Mouse (Mus musculus) neutrophil, adult 5-6 weeks (primary cell): Measurements from ENCODE around the gene Auts2. TPM values are rescaled to one million over a fixed set of nuclear protein-coding genes. Genes with fewer than 3 reads are reported as not detected.

Experiments used
- ATAC-seq: fragments of 151-379, 151-347 bp; 2 replicates; pipeline ENCODE4 v1.8.0; 2017; ENCODE audit warnings: mild to moderate bottlenecking, moderate TSS enrichment; ENCODE audit not compliant: insufficient number of reproducible peaks, poor library complexity, low FRiP score, severe bottlenecking; ENCODE audit errors: extremely low read depth
- total RNA-seq: library from RNA; stranded (forward); fragments of 200-1000 nt; gene quantifications from 2 replicates; pipeline ENCODE4 v1.2.3, GENCODE M21; 2017

Gene Auts2
- total RNA-seq, 1 experiment from 2014 or later = 0.93 TPM

DNA sequence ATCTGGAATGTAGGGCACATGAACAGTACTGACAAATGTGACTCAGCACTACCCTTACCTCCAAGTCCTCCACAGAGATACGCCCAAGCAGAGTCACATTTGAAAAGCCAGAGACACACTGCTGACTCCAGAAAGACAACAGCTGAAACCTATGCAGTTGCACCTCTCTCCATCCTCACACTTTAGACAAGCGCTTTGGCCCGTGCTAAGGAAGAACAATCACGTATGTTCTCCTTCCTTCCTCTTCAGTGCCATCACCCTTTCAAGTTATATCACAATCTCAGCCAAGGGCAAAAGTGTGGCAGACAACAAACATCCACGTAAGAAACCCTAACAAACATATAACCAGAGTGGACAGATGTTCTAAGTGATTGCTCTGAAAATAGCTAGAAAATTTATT lies 374.9 kb downstream of the Auts2 start:
- no peak for ATAC-seq

DNA sequence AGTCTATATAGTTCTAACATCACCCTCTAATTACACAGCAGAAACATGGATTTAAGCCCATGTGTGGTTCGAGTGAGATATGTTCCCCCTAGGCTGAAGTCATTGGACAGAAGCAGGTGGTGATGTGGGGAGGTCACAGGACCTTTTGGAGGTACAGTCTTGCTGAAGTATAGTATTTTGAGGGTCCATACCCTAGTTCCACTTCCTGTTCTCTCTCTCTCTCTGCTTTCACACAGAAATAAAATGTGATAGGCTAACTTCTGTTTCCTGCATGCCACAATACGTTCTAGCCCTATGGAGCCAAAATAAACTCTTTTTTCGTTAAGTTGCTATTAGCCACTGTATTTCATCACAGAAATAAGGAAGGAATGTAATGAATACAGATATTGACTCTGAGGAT lies 376.6 kb downstream of the Auts2 start:
- no peak for ATAC-seq

DNA sequence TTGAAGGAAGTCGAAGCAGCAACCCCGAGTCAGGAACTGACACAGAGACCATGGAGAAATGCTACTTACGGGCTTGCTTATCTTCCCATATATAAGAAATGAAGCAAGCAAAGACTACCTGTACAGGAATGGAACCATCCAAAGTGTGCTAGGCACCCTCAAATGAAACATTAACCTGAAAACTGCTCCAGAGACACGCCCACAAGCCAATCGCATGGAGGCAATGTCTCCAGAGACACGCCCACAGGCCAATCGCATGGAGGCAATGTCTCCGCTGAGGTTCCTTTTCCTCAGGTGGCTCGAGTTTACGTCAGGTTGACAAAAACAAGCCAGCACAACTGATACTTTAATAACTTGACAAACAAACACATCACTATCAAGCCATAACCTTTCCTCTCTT lies 379.2 kb downstream of the Auts2 start:
- ATAC-seq = no peak

DNA sequence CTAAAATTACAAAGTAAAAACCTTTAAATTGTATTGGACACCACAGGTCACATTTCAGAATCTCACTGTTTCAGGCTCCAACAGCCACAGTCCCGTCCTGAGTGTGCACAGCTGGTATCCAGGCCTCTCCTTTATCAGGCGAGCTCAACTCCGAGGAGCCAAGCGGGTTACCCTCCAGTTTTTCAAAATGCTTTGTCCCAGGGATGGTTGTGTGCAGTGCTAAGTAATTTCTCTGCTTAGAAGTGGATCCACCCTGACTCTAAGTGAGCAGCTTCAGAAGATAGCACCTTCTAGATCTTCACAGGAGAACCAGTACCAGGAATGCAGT lies 381.0 kb downstream of the Auts2 start:
- no peak for ATAC-seq

DNA sequence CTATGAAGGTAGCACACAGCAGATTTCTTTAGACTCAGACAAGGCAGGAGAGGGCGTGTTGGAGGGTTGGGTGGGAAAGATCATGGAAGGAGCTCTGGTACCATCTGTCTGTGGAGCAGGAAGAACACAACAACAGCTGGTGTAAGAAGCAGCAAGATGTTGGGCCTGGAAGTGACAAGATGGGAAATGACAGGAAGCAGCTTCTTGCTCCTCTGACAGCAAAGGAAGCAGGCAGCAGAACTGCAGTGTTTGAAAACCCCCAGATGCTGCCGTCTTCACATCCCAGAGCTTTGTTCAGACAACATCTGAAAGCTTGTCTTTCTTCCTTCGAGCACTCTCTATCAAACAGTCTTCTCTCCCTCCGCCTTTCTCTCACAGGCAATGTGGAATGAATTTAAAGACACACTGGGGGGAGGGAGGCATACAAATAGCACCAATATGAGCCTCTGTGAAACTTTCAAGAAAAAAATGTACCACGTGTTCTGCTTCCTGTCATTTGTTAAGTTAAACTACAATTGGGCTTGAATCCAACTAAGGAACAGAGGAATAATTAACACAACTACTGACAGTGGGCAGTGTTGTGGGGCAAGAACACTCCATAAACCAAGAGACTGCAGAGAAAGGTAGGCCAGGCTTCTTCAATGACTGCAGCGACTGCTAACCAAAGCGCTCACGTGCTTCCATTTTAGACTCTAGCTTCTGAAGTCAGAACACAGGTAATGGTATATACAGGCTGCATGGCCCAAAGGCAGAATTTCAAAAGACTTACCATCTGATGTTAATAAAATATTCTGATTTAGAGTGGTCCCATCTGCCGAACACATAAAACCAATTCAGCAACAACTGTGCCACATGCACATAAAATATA lies 381.6 kb downstream of the Auts2 start:
- no peak for ATAC-seq

DNA sequence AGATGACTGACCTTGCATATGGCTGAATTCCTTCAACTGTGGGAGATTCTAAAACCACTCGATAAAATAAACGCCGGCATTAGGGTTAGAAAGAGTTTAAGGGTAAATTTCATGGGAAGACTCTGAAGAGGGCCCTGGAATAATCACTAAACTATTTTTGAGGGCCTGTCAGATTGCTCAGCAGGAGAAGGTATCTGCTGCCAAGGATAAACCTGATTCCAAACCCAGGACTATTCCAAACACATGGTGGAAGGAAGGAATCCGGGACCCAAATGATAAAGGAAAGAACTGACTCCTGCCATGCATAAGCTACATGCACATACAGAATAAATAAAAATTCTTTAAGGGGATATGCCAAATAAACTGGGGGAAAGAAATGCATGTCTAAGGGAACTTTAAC lies 399.0 kb downstream of the Auts2 start:
- ATAC-seq = no peak

DNA sequence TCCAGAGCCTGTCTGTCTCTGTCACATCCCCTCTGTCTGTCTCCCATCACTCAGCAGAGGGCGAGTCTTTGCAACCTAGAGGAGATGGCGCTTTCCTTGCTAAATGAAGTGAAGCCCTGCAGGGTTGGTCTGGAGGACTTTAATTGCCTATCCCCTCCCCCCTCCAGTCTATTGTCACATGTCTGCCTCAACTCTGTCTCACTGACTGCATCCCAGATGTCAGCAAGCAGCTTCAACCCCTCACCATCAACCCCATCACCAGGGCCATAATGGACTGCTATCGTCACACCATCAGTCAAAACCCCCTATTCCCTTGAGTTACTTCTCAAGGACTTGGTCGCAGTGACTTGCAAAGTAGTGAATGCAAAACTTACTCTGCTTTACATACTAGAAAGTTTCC lies 402.3 kb downstream of the Auts2 start:
- ATAC-seq = no peak

DNA sequence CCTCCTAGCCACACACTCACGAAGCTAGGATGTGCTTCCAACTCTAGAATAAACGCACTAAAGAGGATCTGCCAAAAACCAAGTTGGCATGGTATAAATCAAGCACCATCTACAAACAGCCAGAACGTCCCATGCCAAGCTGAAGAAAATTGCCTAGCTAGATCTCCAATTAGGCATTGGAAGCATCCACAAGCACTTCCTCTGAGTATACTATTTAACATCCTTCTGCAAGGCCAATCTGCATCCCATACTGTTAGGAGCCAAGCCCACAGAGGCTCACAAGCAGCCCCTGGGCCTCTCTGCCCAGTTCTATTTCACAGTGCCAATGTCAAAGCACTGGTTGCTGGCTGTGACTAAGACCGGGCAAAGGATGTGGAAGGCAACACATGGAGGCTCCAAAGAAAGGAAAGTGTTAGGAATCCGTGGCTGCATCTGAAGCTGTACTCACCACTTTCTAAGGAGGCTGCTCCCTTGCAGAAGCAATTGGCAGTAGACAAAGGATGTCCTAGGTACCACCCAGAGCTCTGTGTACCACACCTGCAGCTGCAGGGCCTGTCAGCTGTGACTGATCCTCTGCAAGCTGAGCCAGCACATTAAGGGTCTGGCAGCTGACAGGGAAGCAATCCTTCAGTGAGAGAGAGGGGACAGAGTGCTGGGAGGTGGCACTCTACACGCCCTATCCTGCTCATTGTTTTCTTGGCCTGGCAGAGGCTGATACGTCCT lies 407.0 kb downstream of the Auts2 start:
- ATAC-seq = no peak

DNA sequence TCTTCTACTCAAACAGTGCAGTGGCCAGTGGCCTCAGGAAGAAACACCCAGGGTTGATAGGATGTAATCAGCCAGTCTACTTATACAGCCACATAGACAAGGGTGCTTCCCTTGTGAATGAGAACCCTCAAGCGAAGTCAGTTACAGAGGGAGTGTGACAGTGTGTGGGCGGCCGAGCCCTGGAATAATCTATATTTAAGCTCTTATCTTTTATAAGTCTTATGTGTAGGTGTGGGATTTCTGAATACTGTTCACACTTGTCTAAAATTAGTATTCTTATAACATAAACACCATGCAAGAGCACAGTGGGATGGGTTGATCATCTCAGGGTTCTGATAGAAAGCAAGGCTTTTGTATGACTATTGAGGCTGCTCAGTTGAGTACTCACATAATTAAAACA lies 411.2 kb downstream of the Auts2 start:
- no peak for ATAC-seq

DNA sequence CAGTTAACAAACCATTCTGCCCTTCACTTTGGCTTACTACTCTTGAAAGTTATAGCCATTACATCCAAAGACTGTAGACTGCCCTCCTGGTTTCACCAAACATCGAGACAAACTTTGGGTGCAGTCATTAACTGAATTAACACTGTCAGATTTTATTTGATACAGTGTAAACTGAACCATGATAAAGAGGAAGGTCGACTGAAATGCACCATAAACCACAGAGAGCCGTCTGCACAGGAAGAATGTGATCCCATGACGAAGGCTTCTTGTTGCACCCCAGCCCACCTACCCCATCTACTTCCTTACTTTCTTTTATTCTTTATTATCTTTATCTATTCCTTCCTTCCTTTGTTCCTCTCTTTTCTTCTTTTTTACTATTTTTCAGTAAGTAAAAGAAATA lies 412.6 kb downstream of the Auts2 start:
- no peak for ATAC-seq

DNA sequence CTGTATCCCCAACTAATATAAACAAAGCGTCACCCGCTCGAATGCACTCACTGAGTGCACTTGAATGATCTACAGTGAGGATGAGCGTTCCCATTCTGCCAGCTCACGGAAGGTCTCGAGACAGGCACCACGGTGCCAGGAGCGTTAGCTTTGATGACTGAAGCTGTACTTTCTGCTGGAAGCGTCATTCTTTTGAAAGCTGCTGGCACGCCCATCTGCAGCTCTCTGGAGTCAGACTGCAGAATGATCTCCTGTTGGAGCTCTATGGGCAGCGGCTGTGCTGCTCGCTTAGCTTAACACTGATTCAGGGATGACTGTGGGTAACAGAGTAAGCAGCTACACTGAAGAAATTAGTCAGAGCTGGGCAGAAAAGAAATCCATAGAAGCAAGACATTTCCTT lies 416.5 kb downstream of the Auts2 start:
- ATAC-seq = no peak

DNA sequence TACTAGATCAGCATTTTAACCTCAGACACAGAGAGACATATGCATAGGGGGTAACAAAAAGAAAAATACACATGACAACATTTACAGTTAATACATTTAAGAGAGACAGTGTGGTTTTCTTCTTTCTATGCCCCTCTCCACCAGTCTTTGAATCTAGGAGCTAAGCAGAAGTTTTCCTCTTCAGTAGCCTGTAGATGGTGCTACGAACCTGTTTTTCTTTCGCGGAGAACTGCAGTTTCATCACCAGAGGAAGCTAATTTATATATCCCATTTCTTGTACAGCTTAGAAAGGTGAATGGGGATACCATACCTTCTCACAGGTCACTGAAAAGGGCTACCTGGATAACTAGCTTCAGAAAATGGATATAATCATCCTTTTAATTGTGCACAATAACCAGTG lies 427.5 kb downstream of the Auts2 start:
- ATAC-seq = no peak

DNA sequence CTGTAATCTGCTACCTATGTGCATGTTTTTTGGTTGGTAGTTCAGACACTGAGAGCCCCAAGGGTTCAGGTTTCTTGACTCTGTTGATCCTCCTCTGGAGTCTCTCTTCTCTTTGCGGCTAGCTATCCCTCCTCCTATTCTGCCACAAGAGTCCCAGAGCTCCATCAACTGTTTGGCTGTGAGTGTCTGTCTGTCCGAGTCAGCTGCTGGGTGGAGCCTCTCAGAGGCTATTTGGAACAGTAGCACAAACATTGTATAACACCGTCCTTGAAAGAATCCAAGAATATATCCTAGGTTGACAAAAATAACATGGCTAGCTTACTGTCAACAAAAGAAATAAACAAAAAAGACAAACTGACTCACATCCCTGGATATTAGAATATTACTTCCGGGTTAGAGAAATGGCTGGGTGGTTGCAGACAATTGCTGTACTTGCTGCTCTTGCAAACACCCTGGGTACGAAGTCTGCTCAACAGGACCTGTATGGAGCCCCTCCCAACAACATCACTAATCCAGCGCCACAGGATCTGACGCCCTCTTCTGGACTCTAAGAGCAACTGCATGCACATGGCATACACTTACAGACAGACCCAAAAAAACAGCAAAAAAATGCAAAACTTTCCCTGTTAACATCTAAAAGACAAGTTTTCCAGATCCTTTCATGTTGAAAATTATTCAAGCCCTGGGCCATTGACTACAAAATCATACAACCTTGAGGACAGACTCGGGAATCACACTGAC lies 428.4 kb downstream of the Auts2 start:
- ATAC-seq = no peak

DNA sequence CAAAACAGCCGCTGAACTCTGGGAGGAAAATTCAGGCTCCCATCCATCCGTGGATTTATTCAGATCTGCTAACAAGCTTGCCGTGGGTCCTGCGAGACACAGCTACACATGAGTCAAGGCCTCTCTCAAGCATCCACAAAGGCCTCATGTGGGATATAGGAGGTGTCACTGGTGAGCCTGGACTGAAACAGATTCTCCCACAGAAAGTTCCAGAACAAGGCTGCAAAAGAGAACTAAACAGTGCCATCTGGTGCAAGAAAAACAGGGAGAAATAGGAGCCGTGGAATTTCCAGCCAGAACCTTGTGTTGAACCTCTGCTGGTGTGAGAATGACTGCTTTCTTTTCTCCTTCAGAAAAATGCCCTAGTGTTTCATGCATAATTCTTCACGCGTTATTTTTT lies 429.7 kb downstream of the Auts2 start:
- no peak for ATAC-seq

DNA sequence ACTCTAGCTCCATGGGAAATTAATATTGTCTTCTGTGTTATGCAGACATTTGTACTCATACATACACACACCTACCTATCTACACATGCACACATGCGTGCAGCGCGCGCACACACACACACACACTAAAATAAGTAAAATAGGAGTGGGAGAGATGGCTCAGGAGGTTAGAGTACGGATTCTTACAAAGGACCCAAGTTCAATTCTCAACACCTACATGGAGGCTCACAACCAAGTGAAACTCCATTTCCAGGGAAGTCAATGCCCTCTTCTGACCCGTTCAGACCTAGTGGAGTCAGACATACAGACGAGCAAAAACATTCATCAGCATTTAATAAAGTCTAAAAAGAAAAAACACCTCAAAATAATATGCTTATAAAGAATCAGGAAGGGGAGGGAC lies 430.5 kb downstream of the Auts2 start:
- ATAC-seq = no peak

DNA sequence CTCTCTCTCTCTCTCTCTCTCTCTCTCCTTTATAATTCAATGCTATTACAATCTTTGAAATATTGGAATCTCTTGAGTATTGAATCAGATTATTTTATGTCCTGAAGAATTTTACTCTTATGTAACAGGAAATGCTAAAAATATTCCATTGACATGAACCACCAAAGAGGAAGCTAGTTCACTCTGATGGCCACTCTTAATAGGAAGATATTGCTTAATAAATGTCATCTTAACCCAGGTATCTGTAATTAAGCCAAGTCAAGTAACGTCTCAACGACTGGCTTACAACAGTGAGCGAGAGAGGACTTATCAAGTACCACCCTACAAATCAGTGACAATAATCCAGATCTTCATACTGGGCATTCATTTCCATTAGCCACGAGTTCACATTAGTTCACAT lies 440.7 kb downstream of the Auts2 start:
- ATAC-seq = no peak

DNA sequence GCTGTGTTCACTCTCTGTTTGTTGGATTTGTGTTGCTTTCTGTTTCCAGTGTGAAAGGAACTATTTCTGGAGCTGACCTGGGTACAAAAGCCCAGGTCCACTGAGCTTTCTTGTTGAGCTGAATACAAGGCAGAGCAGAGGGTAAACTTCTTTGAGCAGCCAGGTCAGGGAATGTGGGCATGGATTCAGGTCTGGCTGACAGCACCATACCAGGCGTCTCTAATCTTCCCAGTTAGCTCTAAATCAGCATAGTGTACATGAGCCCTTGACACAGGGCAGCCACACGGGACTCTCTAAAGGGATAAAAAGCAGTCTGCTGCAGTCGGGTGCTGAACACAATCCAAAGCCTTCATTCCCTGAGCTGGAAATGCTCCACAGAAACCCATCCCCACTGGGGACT lies 444.7 kb downstream of the Auts2 start:
- ATAC-seq = no peak

DNA sequence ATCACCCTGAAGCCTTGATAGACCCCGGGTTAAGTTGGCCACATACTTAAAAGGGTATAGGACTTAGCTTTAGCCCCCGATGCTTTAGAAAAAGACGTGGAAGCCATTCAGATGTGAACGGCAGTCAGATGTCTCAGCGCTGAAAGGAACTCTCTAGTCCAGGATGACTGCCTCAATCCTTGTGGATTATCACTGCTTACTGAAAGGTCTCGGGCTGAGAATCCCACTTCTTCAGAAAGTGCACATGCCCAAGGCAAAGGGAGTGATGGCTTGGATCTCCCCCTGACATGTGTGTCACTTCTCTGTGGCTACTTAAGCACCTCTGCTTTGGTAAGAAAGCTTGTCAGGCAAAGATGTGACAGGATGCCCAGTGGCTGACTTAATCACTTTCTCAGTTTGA lies 450.4 kb downstream of the Auts2 start:
- no peak for ATAC-seq

DNA sequence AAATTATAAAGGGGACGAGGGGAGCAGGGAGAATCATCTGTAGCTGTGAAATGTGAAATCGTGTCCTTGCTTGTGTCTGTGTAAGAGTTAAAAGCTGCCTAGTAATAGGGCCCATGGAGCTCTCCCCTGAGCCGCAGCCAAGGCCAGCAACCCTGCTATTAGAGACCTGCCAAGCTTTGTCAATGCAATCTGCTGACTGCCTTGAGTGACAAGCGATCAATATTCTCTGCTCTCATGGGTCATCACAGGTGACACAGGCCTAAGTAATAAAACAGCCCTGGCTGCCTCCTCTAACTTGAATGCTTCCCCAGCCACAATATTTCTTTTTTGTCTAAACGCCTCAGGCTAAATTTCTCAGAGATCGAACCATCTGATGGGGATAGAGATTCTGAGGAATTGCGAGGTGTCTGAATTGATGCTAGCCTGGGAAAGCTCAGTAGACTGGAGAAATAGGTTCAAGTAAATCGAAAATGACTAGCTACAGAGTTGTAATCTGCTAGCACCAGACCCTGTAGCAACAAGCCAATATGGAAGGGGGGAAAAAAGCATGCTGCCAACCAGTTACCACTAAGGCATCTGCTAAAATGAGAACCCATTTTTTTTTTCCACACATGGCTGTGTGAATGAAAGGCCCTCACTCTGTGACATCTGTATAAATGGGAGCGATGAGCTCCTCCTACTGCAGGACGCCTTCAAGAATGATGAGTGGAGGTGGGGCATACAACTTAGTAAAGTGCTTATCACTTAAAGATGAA lies 453.5 kb downstream of the Auts2 start:
- ATAC-seq = no peak
